Mouse (Mus musculus): Measurements from ENCODE around the gene Cavin3. TPM values are rescaled to one million over a fixed set of nuclear protein-coding genes. Genes with fewer than 3 reads are reported as not detected.

Gene Cavin3
- total and polyA plus RNA-seq, 3 experiments: not detected

- no peaks in the 10 kb centered on the region for H3K79me2 ChIP-seq (replicated peaks; ENCODE audit: control insufficient read depth, extremely low read depth, insufficient read depth, poor library complexity, severe bottlenecking)
- H3K4me1 ChIP-seq (ENCODE audit: control insufficient read depth in 1 of 2, insufficient read depth in 2 of 2): peaks cover 0 to 17% of the 10 kb centered on the region in 2 experiments; a peak in 2 of 4 replicates
- H3K4me2 ChIP-seq (ENCODE audit: insufficient read depth, low read depth, poor library complexity, severe bottlenecking): no peak overlapping the region
- TF ChIP-seq EP300 (IDR thresholded peaks at IDR 0.05; ENCODE audit: low read length) (no peak), E2F4 (IDR thresholded peaks at IDR 0.05; ENCODE audit: insufficient replicate concordance, low read depth, low read length) (no peak), CHD1 (IDR thresholded peaks at IDR 0.05; ENCODE audit: low read depth, low read length) (no peak), RAD21 (IDR thresholded peaks at IDR 0.05; ENCODE audit: low read depth, low read length) (peak; percentile 77), RCOR1 (conservative IDR thresholded peaks at IDR 0.05; ENCODE audit: low read depth, low read length) (no peak), NRF1 (IDR thresholded peaks at IDR 0.05; ENCODE audit: low read depth, low read length) (no peak), KAT2A (IDR thresholded peaks at IDR 0.05; ENCODE audit: insufficient replicate concordance, low read length) (no peak), CTCF (conservative IDR thresholded peaks at IDR 0.05 in 1 of 2, IDR thresholded peaks at IDR 0.05 in 1 of 2; ENCODE audit: low read depth in 2 of 2, low read length in 2 of 2) (peak; percentile 16 to 80; a peak in 3 of 4 replicates), SMC3 (IDR thresholded peaks at IDR 0.05; ENCODE audit: low read depth, low read length) (peak; percentile 54), MAX (IDR thresholded peaks at IDR 0.05; ENCODE audit: low read length) (no peak), UBTF (IDR thresholded peaks at IDR 0.05; ENCODE audit: low read depth, low read length) (no peak)
- H3K4me3 ChIP-seq (replicated peaks in 1 of 3; ENCODE audit: low read depth in 2 of 3, low read length in 2 of 3, poor library complexity in 1 of 3): no peak overlapping the region
- H3K9ac ChIP-seq (ENCODE audit: insufficient read depth, low read depth): no peak overlapping the region
- DNase-seq (ENCODE audit: extremely low read depth): peak; percentile 24
- dilution Hi-C loops (cut with MboI; ENCODE audit: extremely low pct_ligation_motif_present, extremely low pct_unique_long_range_greater_than_20kb, low sequenced_read_pairs): no loop called here
- no peaks in the 10 kb centered on the region for H3K27me3 ChIP-seq (replicated peaks)
- no peaks in the 10 kb centered on the region for H3K36me3 ChIP-seq (replicated peaks in 1 of 2; ENCODE audit: control insufficient read depth in 1 of 2, insufficient read depth in 1 of 2, low read length in 1 of 2)
- no peak overlapping the region for H3K27ac ChIP-seq (ENCODE audit: insufficient read depth, low read depth)
- H3K9me3 ChIP-seq (replicated peaks; ENCODE audit: low read length): no peaks in the 10 kb centered on the region
- in situ Hi-C loops (cut with MboI; ENCODE audit: low pct_ligation_motif_present, low pct_unique_long_range_greater_than_20kb, low sequenced_read_pairs): loop anchor here (10.0 kb wide), 2 partner anchors 53 to 123 kb away; partner anchors contain the start of genes Cnga4 and Fam160a2
Measured at GRCm38 (mm10) chr7:105527306-105527937, 45.3 kb upstream of the Cavin3 start.

- dilution Hi-C loops (cut with MboI; ENCODE audit: extremely low pct_ligation_motif_present, extremely low pct_unique_long_range_greater_than_20kb, low sequenced_read_pairs) (no loop called here), in situ Hi-C loops (cut with MboI; ENCODE audit: low pct_ligation_motif_present, low pct_unique_long_range_greater_than_20kb, low sequenced_read_pairs) (loop anchor here (10.0 kb wide), 2 partner anchors 49 to 119 kb away; partner anchors contain the start of genes Cnga4 and Fam160a2)
- Histone ChIP-seq H3K4me3 (replicated peaks in 1 of 3; ENCODE audit: low read depth in 2 of 3, low read length in 2 of 3, poor library complexity in 1 of 3) (no peak overlapping the region), H3K9me3 (replicated peaks; ENCODE audit: low read length) (no peaks in the 10 kb centered on the region), H3K79me2 (replicated peaks; ENCODE audit: control insufficient read depth, extremely low read depth, insufficient read depth, poor library complexity, severe bottlenecking) (no peaks in the 10 kb centered on the region), H3K4me1 (ENCODE audit: control insufficient read depth in 1 of 2, insufficient read depth in 2 of 2) (peaks cover 0 to 21% of the 10 kb centered on the region in 2 experiments; a peak in 2 of 4 replicates), H3K27ac (ENCODE audit: insufficient read depth, low read depth) (no peak overlapping the region), H3K27me3 (replicated peaks) (no peaks in the 10 kb centered on the region), H3K9ac (ENCODE audit: insufficient read depth, low read depth) (no peak overlapping the region), H3K4me2 (ENCODE audit: insufficient read depth, low read depth, poor library complexity, severe bottlenecking) (no peak overlapping the region), H3K36me3 (replicated peaks in 1 of 2; ENCODE audit: control insufficient read depth in 1 of 2, insufficient read depth in 1 of 2, low read length in 1 of 2) (no peaks in the 10 kb centered on the region)
- DNase-seq (ENCODE audit: extremely low read depth): no peak
- TF ChIP-seq PAX5 (IDR thresholded peaks at IDR 0.05; ENCODE audit: low read length) (no peak), ZC3H11A (IDR thresholded peaks at IDR 0.05; ENCODE audit: low read depth, low read length) (no peak), ETS1 (conservative IDR thresholded peaks at IDR 0.05; ENCODE audit: low read depth, low read length) (no peak), MAX (IDR thresholded peaks at IDR 0.05; ENCODE audit: low read length) (no peak), BHLHE40 (IDR thresholded peaks at IDR 0.05; ENCODE audit: low read depth, low read length) (no peak), HCFC1 (IDR thresholded peaks at IDR 0.05; ENCODE audit: low read depth, low read length) (no peak), MEF2A (IDR thresholded peaks at IDR 0.05; ENCODE audit: borderline replicate concordance, low read depth, low read length) (no peak), JUND (conservative IDR thresholded peaks at IDR 0.05; ENCODE audit: low read depth, low read length) (no peak), MXI1 (IDR thresholded peaks at IDR 0.05; ENCODE audit: low read depth, low read length) (no peak), UBTF (IDR thresholded peaks at IDR 0.05; ENCODE audit: low read depth, low read length) (no peak), E2F4 (IDR thresholded peaks at IDR 0.05; ENCODE audit: insufficient replicate concordance, low read depth, low read length) (no peak)
Measured at GRCm38 (mm10) chr7:105524222-105524621, 42.1 kb upstream of the Cavin3 start.

Measured in CH12.LX (cell line).